Mouse (Mus musculus) hindlimb bud, embryonic 11.5 days (tissue): ENCODE data around the gene Zfp1.

Experiments
- DNase-seq: peaks from one replicate; pipeline ENCODE4 v3.0.0-alpha.2; 2012; ENCODE audit warnings: low read depth, low spot score; ENCODE audit errors: extremely low spot score

Gene Zfp1

GRCm38 (mm10) chr8:111712588-111712987 lies 69.4 kb downstream of the Zfp1 start:
- DNase-seq, result no peak

- no peak for DNase-seq
Measured at GRCm38 (mm10) chr8:111713291-111713690, 70.1 kb downstream of the Zfp1 start.

- DNase-seq, result no peak
Measured at GRCm38 (mm10) chr8:111713817-111714216, 70.6 kb downstream of the Zfp1 start.

DNA sequence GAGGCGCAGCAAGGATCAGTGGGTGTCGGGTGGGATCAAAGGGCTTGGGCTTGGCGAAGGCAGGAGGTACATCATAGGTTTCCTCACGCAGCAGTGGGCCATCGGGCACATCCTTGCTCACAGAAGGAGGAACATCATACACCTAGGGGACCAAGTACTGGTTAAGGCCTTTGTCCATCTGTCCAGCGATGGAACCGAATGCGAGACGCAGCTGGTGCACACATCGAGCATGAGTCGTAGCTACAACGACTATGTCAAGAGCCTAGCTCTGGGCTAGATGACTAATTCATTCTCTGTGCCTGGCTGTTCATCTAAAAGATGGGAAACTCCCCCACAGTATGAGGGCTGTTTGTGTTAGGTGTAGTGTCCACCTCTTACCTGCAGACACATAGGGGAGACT lies 71.1 kb downstream of the Zfp1 start:
- DNase-seq, result no peak

DNA sequence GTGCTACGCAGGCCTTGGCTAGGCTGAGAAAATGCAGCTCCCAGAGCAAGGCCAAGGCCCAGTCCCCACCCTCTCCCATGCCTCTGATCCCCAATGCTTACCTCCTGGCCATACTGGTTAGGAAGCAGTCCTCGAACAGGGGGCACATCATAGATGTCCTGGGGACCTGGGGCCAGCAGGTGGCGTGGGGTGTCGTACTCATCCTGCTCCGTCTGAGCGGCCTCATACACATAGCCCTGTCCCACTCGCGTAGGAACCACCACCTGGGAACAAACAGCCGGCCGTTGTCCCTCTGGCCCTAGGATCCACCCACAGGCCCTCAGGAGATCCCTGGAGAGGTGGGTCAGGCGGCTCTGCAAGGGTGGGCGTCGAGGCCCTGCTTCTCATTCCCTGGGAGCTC lies 72.3 kb downstream of the Zfp1 start:
- DNase-seq, result no peak

DNA sequence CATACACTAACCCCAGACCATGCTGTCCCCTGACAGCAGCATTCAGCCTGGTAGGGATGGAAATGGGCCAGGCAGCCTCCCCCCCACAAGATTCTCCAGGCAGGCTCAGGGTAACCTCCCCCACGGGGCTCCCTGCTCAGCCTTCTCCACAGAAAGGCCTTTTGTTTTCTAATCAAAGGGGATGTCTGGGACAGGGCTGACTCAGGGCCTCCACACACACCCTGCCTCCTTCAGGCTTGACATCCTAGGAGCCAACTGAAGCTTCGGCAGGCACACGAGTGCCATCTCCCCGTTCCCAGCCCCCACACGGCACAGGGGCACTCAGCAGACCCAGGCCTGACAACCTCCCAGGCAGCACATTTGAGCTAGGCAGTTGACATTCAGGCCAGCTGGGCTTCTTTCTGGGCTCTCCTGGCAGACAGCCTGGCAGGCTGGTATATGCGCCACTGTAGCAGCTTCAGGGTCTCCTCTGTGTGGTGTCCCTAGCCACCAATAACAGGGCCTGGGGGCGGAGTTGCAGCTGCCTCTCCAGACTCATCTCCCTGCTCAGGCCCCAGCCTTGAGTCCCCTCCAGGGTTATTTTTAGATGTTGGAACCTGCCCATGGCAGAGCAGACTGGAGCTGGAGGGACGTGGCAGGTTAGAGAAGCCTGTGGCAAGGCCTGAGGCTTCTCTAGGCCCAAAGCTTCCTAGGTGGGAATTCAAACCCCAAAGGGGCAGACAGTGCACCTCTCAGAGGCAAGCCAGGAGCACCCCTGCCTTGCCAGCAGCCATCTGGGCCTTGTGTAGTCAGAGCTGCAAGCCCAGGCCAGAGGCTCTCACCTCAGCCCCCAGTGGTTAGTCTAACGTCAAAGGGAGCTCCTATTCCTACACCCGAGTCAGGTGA lies 73.6 kb downstream of the Zfp1 start:
- DNase-seq, result no peak

- no peak for DNase-seq
Measured at GRCm38 (mm10) chr8:111717488-111717792, 74.2 kb downstream of the Zfp1 start.

DNA sequence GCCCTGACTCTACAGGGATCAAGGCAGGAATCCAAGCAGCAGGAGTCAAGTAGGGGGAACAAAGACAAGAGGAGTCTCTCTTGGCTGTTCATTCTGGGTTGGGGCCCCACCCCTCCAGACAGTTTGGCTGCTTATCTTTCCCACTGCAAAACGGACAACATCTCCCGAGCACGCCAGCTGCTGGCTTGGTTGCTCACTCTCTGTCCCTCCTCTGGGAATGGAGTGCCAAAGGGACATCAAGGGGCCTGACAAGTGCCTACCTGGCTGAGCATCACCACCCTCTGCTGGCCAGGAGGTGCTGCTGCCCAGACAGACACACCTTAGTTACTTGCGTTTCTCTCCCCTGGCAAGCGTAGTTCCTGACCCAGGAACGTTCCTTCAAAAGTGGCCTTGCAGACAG lies 74.7 kb downstream of the Zfp1 start:
- DNase-seq, result no peak

DNA sequence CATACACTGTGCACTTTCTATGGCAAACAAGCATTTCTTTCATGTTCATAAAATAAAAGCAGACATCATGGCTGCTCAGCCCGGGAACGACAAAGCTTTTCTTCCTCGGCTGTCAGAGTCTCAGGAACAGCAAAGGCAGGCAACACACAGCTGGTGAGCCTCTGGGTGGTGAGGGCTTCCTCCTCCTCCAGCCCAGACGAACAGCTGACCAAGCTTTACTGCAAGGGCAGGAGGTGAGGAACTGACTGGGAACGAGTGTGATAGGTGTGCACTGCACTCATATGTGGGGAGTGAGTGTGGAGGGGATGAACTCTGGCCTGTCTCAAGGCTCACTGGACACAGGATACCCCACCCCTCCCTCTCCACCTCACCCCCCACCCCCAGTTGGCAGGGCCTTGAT lies 75.7 kb downstream of the Zfp1 start:
- no peak for DNase-seq

GRCm38 (mm10) chr8:111720115-111720544 lies 76.9 kb downstream of the Zfp1 start:
- no peak for DNase-seq
